Mouse (Mus musculus): ENCODE measurements around the gene Zfp651. TPM values are rescaled to one million over a fixed set of nuclear protein-coding genes. Genes with fewer than 3 reads are reported as not detected.
A peak's percentile ranks its signal among the peaks of the same experiment; 100 is the strongest.

The Zfp651 gene
- polyA plus RNA-seq, 1 experiment from 2014 or later = 11.2 TPM

DNA sequence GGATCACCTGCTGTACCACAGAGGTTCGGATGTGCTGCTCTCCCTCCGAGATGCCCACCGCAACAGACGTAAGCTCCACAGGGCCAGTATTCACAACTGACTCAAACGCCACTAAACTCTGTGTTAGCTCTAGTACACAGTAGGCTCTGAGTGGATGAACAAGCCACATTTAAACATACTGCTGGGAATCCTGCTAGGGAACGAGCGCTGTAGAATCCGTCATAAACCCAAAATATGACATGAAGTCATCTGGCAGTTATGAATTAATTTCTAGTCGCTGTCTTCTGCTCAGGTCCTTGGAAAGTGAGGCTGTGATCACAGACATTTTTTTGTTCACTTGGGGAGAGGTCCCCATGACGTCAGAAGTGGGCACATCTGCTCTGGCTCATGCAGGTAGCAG, 16.8 kb downstream of the Zfp651 start:
- peaks cover 21% of the 10 kb centered on the region for H3K27me3 ChIP-seq (replicated peaks; ENCODE audit: insufficient read depth, low read length)
- no peaks in the 10 kb centered on the region for H3K36me3 ChIP-seq (ENCODE audit: insufficient read depth, low read length)
- H3K4me1 ChIP-seq (ENCODE audit: insufficient read depth, low read depth, low read length) = no peaks in the 10 kb centered on the region
- H3K9ac ChIP-seq (replicated peaks; ENCODE audit: low read depth) = no peak overlapping the region
- ATAC-seq (no peak), DNase-seq (ENCODE audit: low spot score) (no peak)
- H3K9me3 ChIP-seq (ENCODE audit: low read length) = no peaks in the 10 kb centered on the region
- 78% methylated on average over 10 of the region's 10 CpGs for WGBS
- no peak overlapping the region for H3K4me2 ChIP-seq (replicated peaks; ENCODE audit: low read depth, low read length)
- no peak overlapping the region for H3K4me3 ChIP-seq (ENCODE audit: low read depth, low read length)
- no peak overlapping the region for H3K27ac ChIP-seq (ENCODE audit: low read length)
- TF ChIP-seq EP300 (IDR thresholded peaks at IDR 0.05) (no peak), CTCF (IDR thresholded peaks at IDR 0.05) (no peak)

DNA sequence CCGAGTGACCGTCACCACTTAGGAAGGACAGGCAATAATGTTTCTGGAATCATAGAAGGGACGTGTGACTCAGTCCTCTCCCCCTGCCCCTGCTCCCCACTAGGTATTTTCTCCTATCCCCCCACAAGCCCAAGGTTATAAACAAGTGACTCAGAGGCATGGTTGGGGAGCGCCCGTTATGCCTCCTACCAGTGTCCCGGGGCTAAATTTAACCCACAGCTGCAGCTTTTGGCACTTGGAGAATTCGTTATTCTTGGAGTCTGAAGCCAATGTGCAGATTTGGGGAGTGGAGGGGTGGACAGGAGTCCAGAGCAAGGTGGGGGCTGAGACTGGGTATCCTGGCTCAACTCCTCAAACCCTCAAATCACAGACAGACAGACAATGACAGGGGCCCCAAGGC, 17.4 kb downstream of the Zfp651 start:
- WGBS = 74% methylated on average over 7 of the region's 7 CpGs
- Histone ChIP-seq H3K4me2 (replicated peaks; ENCODE audit: low read depth, low read length) (no peak overlapping the region), H3K27me3 (replicated peaks; ENCODE audit: insufficient read depth, low read length) (peaks cover 21% of the 10 kb centered on the region), H3K4me1 (ENCODE audit: insufficient read depth, low read depth, low read length) (no peaks in the 10 kb centered on the region), H3K4me3 (ENCODE audit: low read depth, low read length) (no peak overlapping the region), H3K27ac (ENCODE audit: low read length) (no peak overlapping the region), H3K36me3 (ENCODE audit: insufficient read depth, low read length) (no peaks in the 10 kb centered on the region), H3K9me3 (ENCODE audit: low read length) (no peaks in the 10 kb centered on the region), H3K9ac (replicated peaks; ENCODE audit: low read depth) (no peak overlapping the region)
- DNase-seq (ENCODE audit: low spot score) (no peak), ATAC-seq (no peak)
- no peak for TF ChIP-seq CTCF (IDR thresholded peaks at IDR 0.05)

DNA sequence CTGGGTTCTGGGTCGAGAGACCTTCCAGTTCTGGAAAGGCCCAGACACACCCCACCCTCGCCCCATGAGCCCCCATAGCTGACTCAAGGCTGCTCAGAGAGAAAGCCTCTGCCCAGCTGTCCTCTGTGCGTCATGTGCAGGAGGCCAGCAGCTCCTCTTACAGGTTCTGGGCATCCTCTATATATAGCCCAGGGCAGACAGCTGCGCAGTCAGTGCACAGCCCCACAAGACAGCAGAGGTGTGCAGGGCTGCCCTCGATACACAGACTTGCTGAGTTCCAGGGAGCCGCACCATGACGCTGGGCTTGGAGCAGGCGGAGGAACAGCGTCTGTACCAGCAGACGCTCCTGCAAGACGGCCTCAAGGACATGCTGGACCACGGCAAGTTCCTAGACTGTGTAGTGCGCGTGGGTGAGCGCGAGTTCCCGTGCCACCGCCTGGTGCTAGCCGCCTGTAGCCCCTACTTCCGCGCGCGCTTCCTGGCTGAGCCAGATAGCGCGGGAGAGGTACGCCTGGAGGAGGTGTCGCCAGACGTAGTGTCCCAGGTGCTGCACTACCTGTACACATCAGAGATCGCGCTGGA, 18.4 kb downstream of the Zfp651 start, which contains the start of gene Klhl40:
TSS of gene Klhl40 (plus strand) at position 124 of the 582 bp plus-strand sequence.
- TF ChIP-seq CTCF (IDR thresholded peaks at IDR 0.05) (no peak), EP300 (IDR thresholded peaks at IDR 0.05) (no peak)
- H3K36me3 ChIP-seq (ENCODE audit: insufficient read depth, low read length) = no peaks in the 10 kb centered on the region
- H3K9ac ChIP-seq (replicated peaks; ENCODE audit: low read depth) = no peak within 1 kb of the TSS
- ATAC-seq = no peak
- H3K4me2 ChIP-seq (replicated peaks; ENCODE audit: low read depth, low read length) = peak within 1 kb of the TSS; percentile 42
- peaks cover 21% of the 10 kb centered on the region for H3K27me3 ChIP-seq (replicated peaks; ENCODE audit: insufficient read depth, low read length)
- no peaks in the 10 kb centered on the region for H3K9me3 ChIP-seq (ENCODE audit: low read length)
- 0 out of 2 replicates have a peak within 1 kb of the TSS, but pooled peaks have one; percentile 10 for H3K4me3 ChIP-seq (ENCODE audit: low read depth, low read length)
- 15% methylated on average over 22 of the region's 30 CpGs for WGBS
- DNase-seq (ENCODE audit: low spot score) = no peak
- H3K27ac ChIP-seq (ENCODE audit: low read length) = no peak within 1 kb of the TSS
- no peaks in the 10 kb centered on the region for H3K4me1 ChIP-seq (ENCODE audit: insufficient read depth, low read depth, low read length)

DNA sequence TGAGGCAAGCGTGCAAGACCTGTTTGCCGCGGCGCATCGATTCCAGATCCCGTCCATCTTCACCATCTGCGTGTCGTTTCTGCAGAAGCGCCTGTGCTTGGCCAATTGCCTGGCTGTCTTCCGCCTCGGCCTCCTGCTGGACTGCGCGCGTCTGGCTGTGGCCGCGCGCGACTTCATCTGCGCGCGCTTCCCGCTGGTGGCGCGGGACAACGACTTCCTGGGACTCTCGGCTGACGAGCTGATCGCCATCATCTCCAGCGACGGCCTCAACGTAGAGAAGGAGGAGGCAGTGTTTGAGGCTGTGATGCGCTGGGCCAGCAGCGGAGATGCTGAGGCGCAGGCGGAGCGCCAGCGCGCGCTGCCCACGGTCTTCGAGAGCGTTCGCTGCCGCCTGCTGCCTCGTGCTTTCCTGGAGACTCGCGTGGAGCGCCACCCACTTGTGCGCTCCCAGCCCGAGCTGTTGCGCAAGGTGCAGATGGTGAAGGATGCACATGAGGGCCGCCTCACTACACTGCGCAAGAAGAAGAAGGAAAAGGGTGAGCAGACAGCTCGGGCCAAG, 19.0 kb downstream of the Zfp651 start:
- Histone ChIP-seq H3K36me3 (ENCODE audit: insufficient read depth, low read length) (no peaks in the 10 kb centered on the region), H3K9me3 (ENCODE audit: low read length) (no peaks in the 10 kb centered on the region), H3K27ac (ENCODE audit: low read length) (no peak overlapping the region), H3K9ac (replicated peaks; ENCODE audit: low read depth) (no peak overlapping the region), H3K4me2 (replicated peaks; ENCODE audit: low read depth, low read length) (peak overlapping the region; percentile 42), H3K4me3 (ENCODE audit: low read depth, low read length) (0 out of 2 replicates have a peak overlapping the region, but pooled peaks have one; percentile 10), H3K4me1 (ENCODE audit: insufficient read depth, low read depth, low read length) (no peaks in the 10 kb centered on the region), H3K27me3 (replicated peaks; ENCODE audit: insufficient read depth, low read length) (peaks cover 21% of the 10 kb centered on the region)
- peak; percentile 12; the same call in 1 of the 2 replicates for TF ChIP-seq CTCF (IDR thresholded peaks at IDR 0.05)
- no peak for TF ChIP-seq EP300 (IDR thresholded peaks at IDR 0.05)
- 12% methylated on average over 54 of the region's 54 CpGs for WGBS
- DNase-seq (ENCODE audit: low spot score) (peak; percentile 36), ATAC-seq (peak; percentile 14; the same call in 1 of the 2 replicates)

DNA sequence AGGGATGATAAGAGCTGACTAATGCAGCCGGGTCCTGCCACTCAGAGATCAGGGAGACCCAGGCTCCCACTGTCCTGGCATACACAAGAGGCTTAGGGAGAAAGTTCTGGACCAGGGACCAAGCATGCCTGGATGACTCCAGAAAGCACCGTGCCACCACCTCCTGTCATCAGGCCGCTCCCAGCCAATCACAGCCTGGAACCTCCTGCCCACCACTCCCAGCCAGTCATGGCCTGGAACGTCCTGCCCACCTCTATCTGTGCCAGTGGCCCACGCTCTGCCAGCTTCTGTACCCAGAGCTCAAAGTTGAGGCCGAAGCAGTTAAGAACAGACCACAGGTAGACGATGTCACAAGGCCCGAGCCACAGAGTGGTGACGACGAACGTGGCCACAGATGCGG, 25.7 kb downstream of the Zfp651 start:
- no peaks in the 10 kb centered on the region for H3K4me1 ChIP-seq (ENCODE audit: insufficient read depth, low read depth, low read length)
- DNase-seq (ENCODE audit: low spot score) (no peak), ATAC-seq (no peak)

DNA sequence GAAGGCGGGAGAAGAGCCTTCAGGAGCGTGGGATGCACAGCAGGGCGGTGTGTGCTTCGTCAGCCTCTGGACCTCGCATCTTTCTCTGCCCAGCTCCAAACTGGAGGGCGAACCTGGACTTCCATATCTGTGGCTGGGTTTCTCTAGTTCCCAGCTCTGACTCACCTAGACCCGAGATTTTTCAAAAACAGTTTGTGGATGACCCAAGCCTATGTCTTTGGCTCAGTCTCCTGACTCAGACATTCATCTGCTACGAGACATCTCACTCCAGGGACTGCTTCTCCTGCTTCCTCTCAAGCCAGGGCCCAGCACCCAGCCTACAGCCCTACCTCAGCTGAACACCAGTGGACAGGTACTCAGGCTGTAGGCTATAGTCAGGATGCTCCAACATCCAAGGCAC, 26.1 kb downstream of the Zfp651 start:
- ATAC-seq (no peak), DNase-seq (ENCODE audit: low spot score) (no peak)
- H3K9me3 ChIP-seq (ENCODE audit: low read length) = no peaks in the 10 kb centered on the region
- TF ChIP-seq CTCF (IDR thresholded peaks at IDR 0.05) (no peak), EP300 (IDR thresholded peaks at IDR 0.05) (no peak)
- H3K27me3 ChIP-seq (replicated peaks; ENCODE audit: insufficient read depth, low read length) = no peaks in the 10 kb centered on the region
- no peak overlapping the region for H3K4me2 ChIP-seq (replicated peaks; ENCODE audit: low read depth, low read length)
- no peak overlapping the region for H3K27ac ChIP-seq (ENCODE audit: low read length)
- H3K36me3 ChIP-seq (ENCODE audit: insufficient read depth, low read length) = no peaks in the 10 kb centered on the region
- H3K4me1 ChIP-seq (ENCODE audit: insufficient read depth, low read depth, low read length) = no peaks in the 10 kb centered on the region
- WGBS = 78% methylated on average over 8 of the region's 8 CpGs
- no peak overlapping the region for H3K4me3 ChIP-seq (ENCODE audit: low read depth, low read length)
- no peak overlapping the region for H3K9ac ChIP-seq (replicated peaks; ENCODE audit: low read depth)

More for the DNA sequence above, 25.7 kb downstream of the Zfp651 start:
- no peak overlapping the region for H3K4me3 ChIP-seq (ENCODE audit: low read depth, low read length)
- no peak for TF ChIP-seq EP300 (IDR thresholded peaks at IDR 0.05)
- TF ChIP-seq CTCF (IDR thresholded peaks at IDR 0.05) = no peak
- H3K27me3 ChIP-seq (replicated peaks; ENCODE audit: insufficient read depth, low read length) = no peaks in the 10 kb centered on the region
- H3K9me3 ChIP-seq (ENCODE audit: low read length) = no peaks in the 10 kb centered on the region
- H3K36me3 ChIP-seq (ENCODE audit: insufficient read depth, low read length) = no peaks in the 10 kb centered on the region
- H3K9ac ChIP-seq (replicated peaks; ENCODE audit: low read depth) = no peak overlapping the region
- no peak overlapping the region for H3K4me2 ChIP-seq (replicated peaks; ENCODE audit: low read depth, low read length)
- 78% methylated on average over 12 of the region's 12 CpGs for WGBS
- H3K27ac ChIP-seq (ENCODE audit: low read length) = no peak overlapping the region
